Mouse (Mus musculus) heart, embryonic 16.5 days (tissue): ENCODE measurements around the gene Areg. TPM values are rescaled to one million over a fixed set of nuclear protein-coding genes. Genes with fewer than 3 reads are reported as not detected.

Experiments
- ATAC-seq: fragments of 200-750 bp; cut with Nextera tagmentation; replicated peaks from 2 replicates; pipeline ENCODE4 v1.8.0; 2017; ENCODE audit warnings: moderate number of reproducible peaks; ENCODE audit not compliant: insufficient read depth, low FRiP score; ENCODE audit errors: extremely low read depth
- H3K27ac ChIP-seq: fragments of 300-500 bp; sonication (generic); 2 replicates; pipeline ENCODE4 v1.5.1; 2014; ENCODE audit warnings: mild to moderate bottlenecking, low read length, control low read depth, moderate library complexity
- H3K27me3 ChIP-seq: fragments of 300-500 bp; sonication (generic); 2 replicates; pipeline ENCODE4 v1.6.1; 2014; ENCODE audit warnings: low read length, mixed read lengths; ENCODE audit not compliant: control insufficient read depth, insufficient read depth
- H3K36me3 ChIP-seq: fragments of 300-500 bp; sonication (generic); 2 replicates; pipeline ENCODE4 v1.6.1; 2014; ENCODE audit not compliant: control insufficient read depth, insufficient read depth
- H3K4me1 ChIP-seq: fragments of 300-500 bp; sonication (generic); 2 replicates; pipeline ENCODE4 v1.6.1; 2014; ENCODE audit warnings: low read length, mixed read lengths; ENCODE audit not compliant: control insufficient read depth, insufficient read depth
- H3K4me2 ChIP-seq: fragments of 300-500 bp; sonication (generic); 2 replicates; pipeline ENCODE4 v1.6.1; 2014; ENCODE audit warnings: low read depth, mild to moderate bottlenecking, control low read depth, low read length
- H3K4me3 ChIP-seq: fragments of 300-500 bp; sonication (generic); 2 replicates; pipeline ENCODE4 v1.5.1; 2014; ENCODE audit warnings: mild to moderate bottlenecking, control low read depth, low read length
- H3K9ac ChIP-seq: fragments of 300-500 bp; sonication (generic); 2 replicates; pipeline ENCODE4 v1.6.1; 2014; ENCODE audit warnings: low read length, control low read depth
- H3K9me3 ChIP-seq: fragments of 300-500 bp; sonication (generic); replicated peaks from 2 replicates; pipeline ENCODE4 v1.6.1; 2016; ENCODE audit warnings: low read length; ENCODE audit not compliant: control insufficient read depth
- WGBS: fragments of 180-500 bp; shearing (Covaris S2); extraction: QIAGEN DNeasy Blood & Tissue Kit; methylation state at CpG from one replicate; pipeline ENCODE4 v1.1.7; 2014; 5-methylcytosine and 5-hydroxymethylcytosine counted together
- polyA plus RNA-seq: library from polyadenylated mRNA; unstranded; fragments of >200 nt; fragmentation: Nextera tagmentation; extraction: Ambion mirVana; gene quantifications from 2 replicates; pipeline ENCODE4 v1.2.1, GENCODE M21; 2015

The Areg gene
- polyA plus RNA-seq, result 0.30 and 1.3 TPM in 2 replicates

DNA sequence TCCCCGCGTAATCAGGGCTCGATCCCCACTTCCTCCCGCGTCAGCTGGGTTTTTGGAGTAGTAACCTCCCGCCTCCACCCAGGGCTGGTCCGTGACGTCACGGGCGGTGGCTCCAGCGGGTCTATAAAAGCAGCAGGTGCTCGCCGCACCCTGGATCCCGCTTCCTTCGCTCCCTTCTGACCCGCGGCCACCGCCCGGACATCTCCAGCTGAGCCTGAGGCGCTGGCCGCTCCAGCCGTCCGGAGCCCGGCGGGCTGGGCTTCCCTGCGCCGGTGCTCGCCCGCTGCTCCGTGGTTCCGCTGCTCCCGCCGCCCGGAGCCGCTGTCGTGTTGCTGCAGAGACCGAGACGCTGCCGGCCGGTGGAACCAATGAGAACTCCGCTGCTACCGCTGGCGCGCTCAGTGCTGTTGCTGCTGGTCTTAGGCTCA lies at the start of gene Areg:
Gene Areg (plus strand): TSS at position 154 of the 428 bp plus-strand sequence.
- Histone ChIP-seq H3K4me2 (peak within 1 kb of the TSS; percentile 87), H3K36me3 (no peaks in the 10 kb centered on the region), H3K27me3 (peaks cover 15% of the 10 kb centered on the region), H3K9ac (peak within 1 kb of the TSS; percentile 71), H3K9me3 (no peaks in the 10 kb centered on the region), H3K4me1 (peaks cover 6% of the 10 kb centered on the region), H3K4me3 (peak within 1 kb of the TSS; percentile 68), H3K27ac (no peak within 1 kb of the TSS)
- ATAC-seq, result peak; percentile 52; the same call in 1 of the 2 replicates
- under 1% methylated on average over 44 of the region's 44 CpGs for WGBS

- ATAC-seq, result no peak
- no peaks in the 10 kb centered on the region for H3K4me1 ChIP-seq
- H3K9me3 ChIP-seq, result no peaks in the 10 kb centered on the region
- 79% methylated on average over 3 of the region's 3 CpGs for WGBS
- H3K27ac ChIP-seq, result no peak overlapping the region
- H3K4me2 ChIP-seq, result no peak overlapping the region
- H3K9ac ChIP-seq, result no peak overlapping the region
- no peaks in the 10 kb centered on the region for H3K36me3 ChIP-seq
- no peak overlapping the region for H3K4me3 ChIP-seq
- H3K27me3 ChIP-seq, result no peaks in the 10 kb centered on the region
Observed at GRCm38 (mm10) chr5:91090301-91090700, 49.1 kb upstream of the Areg start.

DNA sequence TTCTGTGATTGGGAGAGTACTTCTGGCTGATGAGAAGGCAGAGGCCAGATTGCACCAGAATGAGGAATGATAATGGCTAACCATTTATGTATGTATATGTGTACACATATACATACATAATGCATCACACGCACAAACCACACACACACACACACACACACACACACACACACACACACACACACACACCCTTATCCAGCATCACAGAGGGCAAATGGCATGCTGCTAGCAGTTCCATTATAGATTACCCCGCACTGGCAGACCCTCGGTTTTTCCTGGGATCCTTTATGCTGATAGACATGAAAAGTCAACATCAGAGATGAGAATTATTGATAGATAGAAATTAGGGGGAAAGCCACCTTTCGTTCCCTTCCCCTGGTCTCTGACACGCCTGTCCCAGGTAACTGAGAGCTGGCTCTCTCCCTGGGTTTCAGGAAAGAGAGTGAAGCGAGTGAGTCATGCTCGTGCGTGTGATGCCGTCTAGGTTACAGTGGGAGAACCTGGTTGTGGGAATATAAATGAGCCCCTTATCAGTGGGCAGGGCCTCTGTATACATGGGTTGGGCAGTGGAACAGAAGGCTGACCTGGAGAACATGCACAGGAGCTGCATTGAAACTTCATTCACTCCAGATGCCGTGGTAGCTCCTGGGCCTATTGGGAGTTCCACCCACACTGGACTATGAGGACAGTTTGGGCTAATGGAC lies 41.3 kb upstream of the Areg start:
- Histone ChIP-seq H3K27me3 (no peaks in the 10 kb centered on the region), H3K4me1 (no peaks in the 10 kb centered on the region), H3K9me3 (no peaks in the 10 kb centered on the region), H3K9ac (no peak overlapping the region), H3K4me2 (no peak overlapping the region), H3K36me3 (no peaks in the 10 kb centered on the region), H3K4me3 (no peak overlapping the region), H3K27ac (no peak overlapping the region)
- ATAC-seq, result no peak
- WGBS, result 89% methylated on average over 10 of the region's 10 CpGs

DNA sequence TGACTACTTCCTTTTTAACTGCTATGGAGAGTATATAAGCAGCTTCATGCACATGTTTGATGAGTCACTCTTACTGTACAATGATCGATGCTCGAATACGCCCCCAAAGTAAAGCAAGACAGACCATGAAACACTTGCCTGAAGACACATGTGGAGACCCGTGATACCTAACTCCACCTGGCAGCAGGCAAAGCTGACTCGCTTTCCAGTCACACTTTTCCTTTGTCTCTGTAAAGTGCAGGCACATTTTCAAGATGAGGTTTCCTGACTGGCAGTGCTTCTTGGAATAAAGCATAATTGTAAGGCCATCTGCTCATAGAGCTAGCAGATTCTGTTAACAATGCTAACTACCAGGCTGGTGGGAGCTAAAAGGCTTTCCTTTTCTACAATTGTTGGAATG lies 37.7 kb upstream of the Areg start:
- H3K9me3 ChIP-seq, result no peaks in the 10 kb centered on the region
- no peaks in the 10 kb centered on the region for H3K36me3 ChIP-seq
- H3K4me3 ChIP-seq, result no peak overlapping the region
- no peaks in the 10 kb centered on the region for H3K27me3 ChIP-seq
- no peak overlapping the region for H3K9ac ChIP-seq
- WGBS, result 90% methylated on average over 5 of the region's 5 CpGs
- no peak overlapping the region for H3K4me2 ChIP-seq
- no peak overlapping the region for H3K27ac ChIP-seq
- no peaks in the 10 kb centered on the region for H3K4me1 ChIP-seq
- ATAC-seq, result no peak

GRCm38 (mm10) chr5:91103943-91104665 lies 35.3 kb upstream of the Areg start:
- no peak overlapping the region for H3K4me3 ChIP-seq
- no peaks in the 10 kb centered on the region for H3K27me3 ChIP-seq
- no peaks in the 10 kb centered on the region for H3K9me3 ChIP-seq
- H3K4me1 ChIP-seq, result no peaks in the 10 kb centered on the region
- 73% methylated on average over 7 of the region's 7 CpGs for WGBS
- no peak overlapping the region for H3K27ac ChIP-seq
- ATAC-seq, result no peak
- no peaks in the 10 kb centered on the region for H3K36me3 ChIP-seq
- no peak overlapping the region for H3K4me2 ChIP-seq
- H3K9ac ChIP-seq, result no peak overlapping the region

- 77% methylated on average over 5 of the region's 5 CpGs for WGBS
- no peaks in the 10 kb centered on the region for H3K36me3 ChIP-seq
- H3K9me3 ChIP-seq, result no peaks in the 10 kb centered on the region
- no peak overlapping the region for H3K4me2 ChIP-seq
- H3K27me3 ChIP-seq, result no peaks in the 10 kb centered on the region
- no peak overlapping the region for H3K4me3 ChIP-seq
- H3K27ac ChIP-seq, result no peak overlapping the region
- no peaks in the 10 kb centered on the region for H3K4me1 ChIP-seq
- H3K9ac ChIP-seq, result no peak overlapping the region
- ATAC-seq, result no peak
Observed at GRCm38 (mm10) chr5:91106248-91106647, 33.2 kb upstream of the Areg start.

- WGBS, result 79% methylated on average over 6 of the region's 6 CpGs
- Histone ChIP-seq H3K36me3 (no peaks in the 10 kb centered on the region), H3K4me3 (no peak overlapping the region), H3K27me3 (no peaks in the 10 kb centered on the region), H3K4me1 (no peaks in the 10 kb centered on the region; the same call in 1 of the 2 replicates), H3K9ac (no peak overlapping the region), H3K27ac (no peak overlapping the region), H3K4me2 (no peak overlapping the region), H3K9me3 (no peaks in the 10 kb centered on the region)
- ATAC-seq, result no peak
Observed at GRCm38 (mm10) chr5:91110023-91110670, 29.3 kb upstream of the Areg start.

DNA sequence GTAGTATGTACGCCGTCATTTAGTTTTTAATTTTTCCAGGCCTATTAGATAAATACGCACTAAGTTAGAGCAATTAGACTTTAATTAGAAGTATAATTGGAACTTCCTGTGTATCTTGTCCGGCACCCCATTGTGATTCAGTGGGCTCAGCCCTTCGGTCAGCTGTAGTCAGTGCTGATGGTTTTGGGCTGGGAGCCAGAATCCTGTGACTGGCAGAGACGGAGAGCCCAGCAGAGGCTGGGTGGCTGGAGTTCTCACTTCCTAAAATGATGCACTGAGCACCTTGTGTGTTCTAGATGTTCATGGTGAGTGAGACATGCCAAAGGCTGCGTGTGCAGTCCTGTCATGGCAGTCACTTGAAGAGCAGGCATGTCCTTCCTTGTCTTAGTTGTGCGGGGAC lies 28.4 kb upstream of the Areg start:
- Histone ChIP-seq H3K4me1 (no peaks in the 10 kb centered on the region; the same call in 1 of the 2 replicates), H3K4me3 (no peak overlapping the region), H3K27me3 (no peaks in the 10 kb centered on the region), H3K9ac (no peak overlapping the region), H3K4me2 (no peak overlapping the region), H3K9me3 (no peaks in the 10 kb centered on the region), H3K36me3 (no peaks in the 10 kb centered on the region), H3K27ac (no peak overlapping the region)
- 72% methylated on average over 8 of the region's 8 CpGs for WGBS
- ATAC-seq, result no peak

GRCm38 (mm10) chr5:91113967-91114366 lies 25.4 kb upstream of the Areg start:
- no peak for ATAC-seq
- H3K36me3 ChIP-seq, result no peaks in the 10 kb centered on the region
- 84% methylated on average over 2 of the region's 2 CpGs for WGBS

More at GRCm38 (mm10) chr5:91113967-91114366, 25.4 kb upstream of the Areg start:
- Histone ChIP-seq H3K27me3 (no peaks in the 10 kb centered on the region), H3K9me3 (no peaks in the 10 kb centered on the region), H3K4me2 (no peak overlapping the region), H3K27ac (no peak overlapping the region), H3K4me3 (no peak overlapping the region), H3K9ac (no peak overlapping the region), H3K4me1 (no peaks in the 10 kb centered on the region; the same call in 1 of the 2 replicates)
